Mouse (Mus musculus) midbrain, embryonic 10.5 days (tissue): ENCODE measurements around the gene Syt15. TPM values are rescaled to one million over a fixed set of nuclear protein-coding genes. Genes with fewer than 3 reads are reported as not detected.
"Not testable (repeated sequence)": the region's sequence is repeated elsewhere in the genome, so short reads cannot be mapped to it uniquely, and the experiment has no call there.

Source experiments
- DNase-seq: peaks from one replicate; pipeline ENCODE4 v3.0.0-alpha.2; 2017; ENCODE audit warnings: low spot score
- H3K27ac ChIP-seq: fragments of 300-500 bp; sonication (generic); replicated peaks from 2 replicates; pipeline ENCODE4 v1.5.1; 2016; ENCODE audit warnings: mild to moderate bottlenecking
- H3K27me3 ChIP-seq: fragments of 300-500 bp; sonication (generic); 2 replicates; pipeline ENCODE4 v1.6.1; 2016; ENCODE audit warnings: low read depth, mild to moderate bottlenecking; ENCODE audit not compliant: poor library complexity, severe bottlenecking
- H3K36me3 ChIP-seq: fragments of 300-500 bp; sonication (generic); 2 replicates; pipeline ENCODE4 v1.6.1; 2016; ENCODE audit warnings: mild to moderate bottlenecking, moderate library complexity
- H3K4me1 ChIP-seq: fragments of 300-500 bp; sonication (generic); 2 replicates; pipeline ENCODE4 v1.6.1; 2016
- H3K4me3 ChIP-seq: fragments of 300-500 bp; sonication (generic); 2 replicates; pipeline ENCODE4 v1.5.1; 2016; ENCODE audit warnings: mild to moderate bottlenecking, moderate library complexity
- H3K9me3 ChIP-seq: fragments of 300-500 bp; sonication (generic); replicated peaks from 2 replicates; pipeline ENCODE4 v1.6.1; 2016; ENCODE audit warnings: mild to moderate bottlenecking
- WGBS: fragments of 180-500 bp; shearing (Covaris S2); methylation state at CpG from one replicate; pipeline ENCODE4 v1.1.7; 2016; 5-methylcytosine and 5-hydroxymethylcytosine counted together
- polyA plus RNA-seq: library from polyadenylated mRNA; unstranded; fragments of >200 nt; fragmentation: Nextera tagmentation; extraction: Ambion mirVana; gene quantifications from 2 replicates; pipeline ENCODE4 v1.2.1, GENCODE M21; 2016

The Syt15 gene
- polyA plus RNA-seq, 1 experiment from 2014 or later: 0.11 TPM

- 85% methylated on average over 9 of the region's 9 CpGs for WGBS
- no peaks in the 10 kb centered on the region for H3K36me3 ChIP-seq
- DNase-seq: no peak
Observed at GRCm38 (mm10) chr14:34232866-34233680, 13.7 kb downstream of the Syt15 start.

GRCm38 (mm10) chr14:34233846-34234245 is 14.5 kb downstream of the Syt15 start:
- H3K4me3 ChIP-seq: no peak overlapping the region
- no peaks in the 10 kb centered on the region for H3K27me3 ChIP-seq
- H3K9me3 ChIP-seq: peaks cover 3% of the 10 kb centered on the region; the same call in 1 of the 2 replicates
- H3K27ac ChIP-seq: no peak overlapping the region
- H3K36me3 ChIP-seq: no peaks in the 10 kb centered on the region
- WGBS: 50% methylated on average over 4 of the region's 4 CpGs
- DNase-seq: no peak
- H3K4me1 ChIP-seq: peaks cover 7% of the 10 kb centered on the region

More at GRCm38 (mm10) chr14:34232866-34233680, 13.7 kb downstream of the Syt15 start:
- Histone ChIP-seq H3K4me3 (no peak overlapping the region), H3K9me3 (peaks cover 3% of the 10 kb centered on the region; the same call in 1 of the 2 replicates), H3K4me1 (peaks cover 7% of the 10 kb centered on the region), H3K27ac (no peak overlapping the region), H3K27me3 (no peaks in the 10 kb centered on the region)

DNA sequence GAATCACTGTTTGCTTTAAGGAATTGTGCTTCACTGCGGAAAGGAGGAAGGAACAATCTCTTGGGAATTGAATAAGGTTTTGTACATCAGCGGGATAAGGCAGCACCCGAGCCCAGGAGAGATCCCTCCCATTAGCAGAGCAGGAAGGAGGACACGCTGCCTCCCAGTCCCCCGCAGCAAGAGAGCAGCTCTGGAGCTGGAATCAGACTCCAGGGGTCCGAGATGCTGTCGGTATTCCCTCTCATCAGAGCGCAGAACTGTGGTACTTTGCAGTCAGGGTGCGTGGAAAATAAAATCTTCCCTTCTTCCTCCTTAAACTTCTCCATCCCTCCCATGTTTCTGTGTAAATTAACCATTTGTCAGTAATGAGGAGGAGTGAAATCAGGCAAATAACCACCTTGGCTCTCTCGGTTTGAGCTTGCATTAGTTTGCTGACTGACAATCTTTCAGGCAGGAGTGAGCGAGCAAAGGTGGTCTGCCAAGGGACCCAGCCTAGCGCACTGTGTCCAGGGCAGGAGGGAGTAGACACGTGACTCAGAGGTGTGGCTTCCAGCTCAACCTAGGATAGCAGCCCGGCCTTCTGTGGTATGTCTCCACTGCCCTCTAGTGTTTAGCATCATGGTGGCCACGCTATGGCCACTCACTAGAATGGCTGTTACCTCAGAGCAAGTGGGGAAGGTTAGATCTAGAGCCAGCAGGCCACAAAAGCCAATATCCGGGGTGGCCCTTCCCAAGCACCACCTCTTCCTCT is 15.4 kb downstream of the Syt15 start:
- H3K9me3 ChIP-seq: peaks cover 3% of the 10 kb centered on the region; the same call in 1 of the 2 replicates
- 4% methylated on average over 16 of the region's 16 CpGs for WGBS

DNA sequence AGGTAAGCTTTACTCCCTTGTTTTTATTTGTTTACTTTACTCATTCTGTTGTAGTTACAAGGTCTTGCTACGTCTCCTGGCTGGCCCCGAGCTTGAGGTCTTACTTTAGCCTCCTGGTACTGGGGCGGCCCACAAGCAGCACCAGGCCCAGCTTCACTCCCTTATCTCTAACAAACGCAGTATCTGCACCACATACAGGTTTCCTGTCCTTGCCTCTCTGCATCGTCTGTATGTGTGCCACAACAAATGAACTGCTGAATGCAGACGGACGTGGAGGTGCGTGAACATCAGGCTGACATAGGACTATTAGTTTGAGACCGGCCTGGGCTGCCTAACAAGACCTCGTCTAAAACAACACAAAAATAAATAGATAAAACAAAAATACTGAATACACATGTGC is 20.9 kb downstream of the Syt15 start:
- no peak overlapping the region for H3K27ac ChIP-seq

More for the DNA sequence above, 15.4 kb downstream of the Syt15 start:
- no peaks in the 10 kb centered on the region for H3K36me3 ChIP-seq
- H3K27ac ChIP-seq: no peak overlapping the region
- H3K4me1 ChIP-seq: peaks cover 7% of the 10 kb centered on the region
- peak; percentile 77 for DNase-seq
- peak overlapping the region; percentile 51 for H3K4me3 ChIP-seq
- no peaks in the 10 kb centered on the region for H3K27me3 ChIP-seq

DNA sequence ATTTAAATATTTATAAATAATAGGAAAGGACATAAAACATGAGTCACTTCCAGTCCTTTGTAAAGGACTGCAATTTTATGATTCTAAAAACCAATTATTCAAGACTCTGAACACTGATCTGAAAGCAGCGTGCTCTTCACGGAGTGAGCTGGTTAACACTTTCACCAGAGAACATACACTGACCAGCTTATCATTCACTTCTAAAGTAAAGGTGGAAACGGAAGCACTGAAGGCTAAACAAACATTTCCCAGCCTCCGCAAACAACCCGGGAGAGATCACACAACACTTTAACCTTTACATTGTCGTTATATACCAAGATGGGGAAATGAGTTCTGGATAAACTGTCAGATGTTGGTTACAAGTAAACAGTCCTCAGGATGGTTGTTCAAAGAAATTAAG is 21.3 kb downstream of the Syt15 start:
- no peaks in the 10 kb centered on the region for H3K27me3 ChIP-seq
- no peak overlapping the region for H3K4me3 ChIP-seq
- H3K9me3 ChIP-seq: no peaks in the 10 kb centered on the region
- WGBS: 87% methylated on average over 6 of the region's 6 CpGs
- H3K27ac ChIP-seq: no peak overlapping the region
- H3K4me1 ChIP-seq: no peaks in the 10 kb centered on the region
- DNase-seq: no peak
- no peaks in the 10 kb centered on the region for H3K36me3 ChIP-seq

More for the DNA sequence above, 20.9 kb downstream of the Syt15 start:
- H3K4me1 ChIP-seq: no peaks in the 10 kb centered on the region
- H3K4me3 ChIP-seq: no peak overlapping the region
- H3K36me3 ChIP-seq: no peaks in the 10 kb centered on the region
- no peak for DNase-seq
- no peaks in the 10 kb centered on the region for H3K9me3 ChIP-seq
- H3K27me3 ChIP-seq: no peaks in the 10 kb centered on the region
- WGBS: 84% methylated on average over 10 of the region's 10 CpGs

DNA sequence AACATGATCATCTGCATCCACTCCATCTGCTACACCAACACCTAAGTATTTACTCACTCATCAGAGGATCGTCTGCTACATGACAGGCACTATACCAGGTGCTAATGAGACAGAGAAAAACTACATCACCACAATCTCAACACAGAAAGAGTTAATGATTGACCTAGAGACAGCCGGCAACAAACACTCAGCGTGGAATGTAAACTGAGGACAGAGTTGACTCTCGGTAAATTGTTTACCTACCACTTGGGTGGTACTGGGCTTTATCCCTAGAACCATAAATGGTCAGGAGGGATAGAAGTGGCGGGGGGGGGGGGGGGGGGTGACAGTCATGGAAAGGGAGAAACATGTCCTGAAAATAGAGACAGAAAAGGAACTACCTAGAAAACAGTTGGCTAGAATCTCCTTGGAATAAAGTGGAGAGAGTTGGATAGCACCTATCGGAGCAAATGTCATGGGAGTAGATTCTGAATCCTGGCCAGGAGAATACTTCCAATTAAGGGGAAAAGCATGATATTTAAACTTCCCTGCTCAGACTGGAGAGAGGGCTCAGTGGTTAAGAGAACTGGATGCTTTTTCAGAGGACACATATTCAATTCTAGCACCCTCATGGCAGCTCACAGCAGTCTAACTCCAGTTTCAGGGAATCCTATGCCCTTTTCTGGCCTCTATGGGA is 33.2 kb downstream of the Syt15 start:
- DNase-seq: no peak
- Histone ChIP-seq H3K36me3 (no peaks in the 10 kb centered on the region), H3K4me1 (no peaks in the 10 kb centered on the region), H3K9me3 (no peaks in the 10 kb centered on the region), H3K27ac (no peak overlapping the region), H3K27me3 (no peaks in the 10 kb centered on the region), H3K4me3 (no peak overlapping the region)
- 71% methylated on average over 6 of the region's 6 CpGs for WGBS

- no peak for DNase-seq
- H3K27ac ChIP-seq: no peak overlapping the region
- 89% methylated on average over 4 of the region's 4 CpGs for WGBS
Observed at GRCm38 (mm10) chr14:34253261-34253660, 33.9 kb downstream of the Syt15 start.

DNA sequence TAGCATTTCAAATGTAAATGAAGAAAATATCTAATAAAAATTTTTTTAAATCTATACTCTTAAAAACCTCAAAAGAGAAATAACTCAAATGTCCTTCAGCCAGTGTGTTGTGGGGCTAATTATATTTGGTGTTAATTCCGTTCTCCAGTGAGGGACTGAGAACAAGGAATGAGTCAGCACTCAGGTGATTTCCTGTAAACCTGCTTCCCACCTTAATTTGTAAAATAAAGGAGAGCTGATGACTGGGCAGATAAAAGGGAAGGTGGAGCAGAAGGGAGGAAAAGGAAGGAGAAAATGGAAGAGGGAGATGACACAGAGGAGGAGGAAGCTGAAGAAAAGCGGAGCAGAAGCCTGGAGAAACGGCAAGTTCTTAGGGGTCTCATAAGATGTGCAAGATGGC is 39.1 kb downstream of the Syt15 start:
- not testable (repeated sequence) for DNase-seq, H3K36me3 ChIP-seq, H3K4me1 ChIP-seq, H3K27ac ChIP-seq, H3K4me3 ChIP-seq, H3K27me3 ChIP-seq, H3K9me3 ChIP-seq
- WGBS: 84% methylated on average over 3 of the region's 3 CpGs

More at GRCm38 (mm10) chr14:34253261-34253660, 33.9 kb downstream of the Syt15 start:
- Histone ChIP-seq H3K9me3 (no peaks in the 10 kb centered on the region), H3K36me3 (no peaks in the 10 kb centered on the region), H3K27me3 (no peaks in the 10 kb centered on the region), H3K4me1 (no peaks in the 10 kb centered on the region), H3K4me3 (no peak overlapping the region)

DNA sequence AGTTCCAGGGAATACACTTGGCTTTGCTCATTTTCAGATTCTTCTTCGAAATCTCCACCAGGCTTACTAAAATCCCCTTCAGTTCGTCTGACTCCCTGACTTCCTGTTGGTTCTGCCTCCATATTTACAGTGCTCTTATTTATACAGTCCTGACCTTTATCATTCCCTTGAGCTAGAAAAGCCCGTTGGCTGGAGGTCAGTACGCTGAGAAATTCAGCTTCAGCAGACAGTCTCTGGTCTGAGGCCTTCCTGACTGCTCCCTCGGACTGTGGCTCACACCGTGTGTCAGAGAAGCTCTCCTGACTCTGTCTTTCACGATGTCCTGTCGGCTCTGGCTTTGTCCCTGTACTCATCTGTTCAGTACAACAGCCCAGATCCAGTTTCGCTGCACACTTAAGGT is 48.7 kb downstream of the Syt15 start:
- WGBS: 84% methylated on average over 9 of the region's 9 CpGs
- DNase-seq: no peak
- Histone ChIP-seq H3K36me3 (no peaks in the 10 kb centered on the region), H3K27ac (no peak overlapping the region), H3K9me3 (no peaks in the 10 kb centered on the region), H3K4me3 (no peak overlapping the region), H3K4me1 (no peaks in the 10 kb centered on the region), H3K27me3 (no peaks in the 10 kb centered on the region)

DNA sequence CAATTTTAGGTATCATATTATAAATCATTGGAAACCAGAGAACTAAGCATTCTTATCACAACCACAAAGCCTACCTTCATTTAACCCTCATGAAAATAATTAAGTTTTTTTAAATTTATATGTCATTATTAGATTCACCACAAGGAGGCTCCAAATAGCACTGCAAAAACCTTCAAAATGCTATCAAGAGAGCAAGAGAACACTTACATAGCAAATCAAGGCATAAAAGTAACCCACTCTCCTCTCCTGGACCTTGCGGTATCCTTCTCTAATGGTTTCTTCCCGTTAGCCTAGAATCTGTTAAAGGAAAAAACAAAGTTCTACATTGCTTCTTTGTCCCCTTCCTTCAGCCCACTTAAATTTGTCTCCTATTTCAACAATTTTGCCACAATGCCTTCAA is 53.9 kb downstream of the Syt15 start:
- Histone ChIP-seq H3K9me3 (no peaks in the 10 kb centered on the region), H3K4me1 (no peaks in the 10 kb centered on the region), H3K27me3 (no peaks in the 10 kb centered on the region), H3K4me3 (no peak overlapping the region), H3K27ac (no peak overlapping the region), H3K36me3 (no peaks in the 10 kb centered on the region)
- 77% methylated on average over 2 of the region's 2 CpGs for WGBS
- no peak for DNase-seq

- Histone ChIP-seq H3K9me3 (no peaks in the 10 kb centered on the region), H3K27me3 (no peaks in the 10 kb centered on the region), H3K4me3 (no peak overlapping the region), H3K27ac (no peak overlapping the region), H3K36me3 (no peaks in the 10 kb centered on the region), H3K4me1 (no peaks in the 10 kb centered on the region)
- 97% methylated on average over 3 of the region's 3 CpGs for WGBS
- no peak for DNase-seq
Observed at GRCm38 (mm10) chr14:34274141-34274540, 54.7 kb downstream of the Syt15 start.

DNA sequence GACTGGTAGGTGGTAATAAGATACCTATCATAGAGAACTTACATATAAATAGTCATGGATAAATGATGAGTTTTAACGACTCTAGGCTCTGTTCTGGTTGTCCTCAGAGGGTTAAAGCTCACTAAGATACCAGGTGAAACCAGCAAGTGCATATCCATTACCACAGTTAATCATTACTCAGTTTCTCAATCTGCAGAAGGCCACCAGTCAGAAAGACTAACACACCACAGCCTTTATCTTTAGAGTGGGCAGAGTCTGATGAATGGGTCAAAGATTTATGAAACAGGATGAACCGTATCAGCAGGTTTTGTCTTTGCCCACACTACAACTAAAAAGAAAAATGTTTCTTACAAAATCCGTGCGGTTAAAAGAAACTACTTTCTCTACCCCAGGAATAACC is 55.8 kb downstream of the Syt15 start:
- Histone ChIP-seq H3K4me3 (no peak overlapping the region), H3K9me3 (no peaks in the 10 kb centered on the region), H3K27ac (no peak overlapping the region), H3K36me3 (no peaks in the 10 kb centered on the region), H3K4me1 (no peaks in the 10 kb centered on the region), H3K27me3 (no peaks in the 10 kb centered on the region)
- WGBS: 91% methylated on average over 4 of the region's 4 CpGs
- DNase-seq: no peak
